Mouse (Mus musculus) embryonic facial prominence, embryonic 15.5 days (tissue): Measurements from ENCODE around the gene Prr12. TPM values are rescaled to one million over a fixed set of nuclear protein-coding genes. Genes with fewer than 3 reads are reported as not detected.

Experiments used
- ATAC-seq: fragments of 200-750 bp; cut with Nextera tagmentation; 2 replicates; pipeline ENCODE4 v1.8.0; 2017; ENCODE audit warnings: low read depth, moderate TSS enrichment; ENCODE audit not compliant: insufficient number of reproducible peaks, low FRiP score, low TSS enrichment
- H3K27ac ChIP-seq: fragments of 300-500 bp; sonication (generic); replicated peaks from 2 replicates; pipeline ENCODE4 v1.5.1; 2015; ENCODE audit warnings: mild to moderate bottlenecking, inconsistent platforms
- H3K27me3 ChIP-seq: fragments of 300-500 bp; sonication (generic); 2 replicates; pipeline ENCODE4 v1.6.1; 2015; ENCODE audit warnings: inconsistent platforms
- H3K36me3 ChIP-seq: fragments of 300-500 bp; sonication (generic); 2 replicates; pipeline ENCODE4 v1.6.1; 2015; ENCODE audit warnings: mild to moderate bottlenecking, inconsistent platforms
- H3K4me1 ChIP-seq: fragments of 300-500 bp; sonication (generic); 2 replicates; pipeline ENCODE4 v1.6.1; 2015; ENCODE audit warnings: inconsistent platforms
- H3K4me2 ChIP-seq: fragments of 300-500 bp; sonication (generic); replicated peaks from 2 replicates; pipeline ENCODE4 v1.6.1; 2015; ENCODE audit warnings: mild to moderate bottlenecking, inconsistent platforms
- H3K4me3 ChIP-seq: fragments of 300-500 bp; sonication (generic); replicated peaks from 2 replicates; pipeline ENCODE4 v1.5.1; 2015; ENCODE audit warnings: mild to moderate bottlenecking, inconsistent platforms
- H3K9ac ChIP-seq: fragments of 300-500 bp; sonication (generic); 2 replicates; pipeline ENCODE4 v1.6.1; 2015; ENCODE audit warnings: inconsistent platforms
- H3K9me3 ChIP-seq: fragments of 300-500 bp; sonication (generic); replicated peaks from 2 replicates; pipeline ENCODE4 v1.6.1; 2016; ENCODE audit warnings: inconsistent platforms
- WGBS: fragments of 180-500 bp; shearing (Covaris S2); methylation state at CpG from one replicate; pipeline ENCODE4 v1.1.7; 2015; 5-methylcytosine and 5-hydroxymethylcytosine counted together
- polyA plus RNA-seq: library from polyadenylated mRNA; unstranded; fragments of >200 nt; fragmentation: Nextera tagmentation; extraction: Ambion mirVana; gene quantifications from 2 replicates; pipeline ENCODE4 v1.2.1, GENCODE M21; 2015

The Prr12 gene
- polyA plus RNA-seq, 1 experiment from 2014 or later = 11.9 TPM

DNA sequence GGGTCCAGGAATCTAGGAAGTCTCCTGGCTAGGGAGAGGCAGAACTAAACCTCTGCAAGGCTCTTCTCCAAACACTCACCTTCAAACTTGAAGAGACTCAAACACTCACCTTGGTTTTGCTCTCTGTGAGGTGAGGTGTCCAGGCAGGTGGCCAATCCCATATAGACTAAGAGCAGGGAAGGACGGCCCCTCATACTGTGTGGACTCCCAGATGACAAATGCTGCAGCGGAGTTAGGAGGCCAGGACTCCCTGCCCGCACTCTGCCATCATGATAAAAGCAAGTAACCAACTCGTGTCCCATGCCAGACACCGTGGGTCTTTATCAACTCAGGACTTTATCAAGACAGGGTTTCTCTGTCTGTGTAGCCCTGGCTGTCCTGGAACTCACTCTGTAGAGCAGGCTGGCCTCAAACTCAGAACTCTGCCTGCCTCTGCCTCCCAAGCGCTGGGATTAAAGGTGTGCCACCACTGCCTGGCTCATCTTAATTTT is 8.0 kb upstream of the Prr12 start:
- Histone ChIP-seq H3K36me3 (no peaks in the 10 kb centered on the region), H3K4me2 (peak overlapping the region; percentile 57; the same call in 1 of the 2 replicates), H3K9ac (no peak overlapping the region), H3K4me1 (peaks cover 14% of the 10 kb centered on the region), H3K27me3 (no peaks in the 10 kb centered on the region), H3K9me3 (no peaks in the 10 kb centered on the region), H3K27ac (no peak overlapping the region), H3K4me3 (peak overlapping the region; percentile 80; the same call in 1 of the 2 replicates)
- no peak for ATAC-seq
- WGBS = 93% methylated on average over 6 of the region's 6 CpGs

DNA sequence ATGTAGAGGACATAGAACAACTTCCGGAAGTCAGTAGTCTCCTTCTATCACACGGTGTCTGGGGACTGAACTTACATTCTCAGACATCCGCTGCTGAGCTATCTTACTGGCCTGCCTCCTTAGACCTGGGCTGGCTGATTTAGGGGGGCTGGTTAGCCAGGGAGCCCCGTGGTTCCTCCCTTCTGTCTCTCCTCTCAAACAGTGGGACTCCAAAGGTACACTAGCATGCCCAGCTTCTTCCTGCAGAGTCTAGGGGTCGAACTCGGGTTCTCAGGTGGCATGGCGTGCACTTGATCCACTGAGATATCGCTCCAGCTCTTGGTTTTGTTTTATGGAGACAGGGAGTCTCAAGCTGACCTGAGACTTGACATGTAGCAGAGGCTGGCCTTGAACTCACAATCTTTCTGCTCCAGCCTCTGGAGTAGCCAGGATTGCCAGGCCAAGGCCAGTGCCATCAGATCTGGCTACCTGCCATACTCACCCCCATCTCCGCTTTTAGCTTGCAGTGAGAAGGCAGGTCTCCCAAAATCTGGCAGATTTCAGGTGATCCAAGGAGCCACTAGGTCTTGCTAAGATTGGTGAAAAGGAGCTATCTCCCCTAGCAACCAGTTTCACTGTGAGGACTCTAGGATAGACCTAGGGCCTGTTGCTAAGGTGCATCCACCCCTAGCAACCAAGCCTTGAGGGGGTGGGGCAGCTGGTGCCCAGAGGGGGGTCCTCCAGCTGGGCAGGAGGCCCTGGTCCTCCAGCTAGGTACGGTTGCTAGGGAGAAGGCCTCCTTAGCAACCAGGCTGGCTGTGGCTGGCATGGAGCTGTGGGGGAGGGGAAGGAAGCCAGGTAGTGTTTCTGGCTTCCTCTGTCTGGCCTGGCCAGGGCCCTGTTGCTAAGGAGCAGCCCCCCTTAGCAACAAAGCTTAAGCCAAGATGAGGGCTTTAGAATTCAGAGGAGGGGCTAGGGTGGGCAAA is 6.2 kb upstream of the Prr12 start:
- Histone ChIP-seq H3K4me2 (no peak overlapping the region), H3K36me3 (no peaks in the 10 kb centered on the region), H3K27me3 (no peaks in the 10 kb centered on the region), H3K4me3 (no peak overlapping the region), H3K4me1 (peaks cover 19% of the 10 kb centered on the region), H3K27ac (no peak overlapping the region), H3K9me3 (no peaks in the 10 kb centered on the region), H3K9ac (no peak overlapping the region)
- ATAC-seq = no peak
- 74% methylated on average over 10 of the region's 10 CpGs for WGBS

DNA sequence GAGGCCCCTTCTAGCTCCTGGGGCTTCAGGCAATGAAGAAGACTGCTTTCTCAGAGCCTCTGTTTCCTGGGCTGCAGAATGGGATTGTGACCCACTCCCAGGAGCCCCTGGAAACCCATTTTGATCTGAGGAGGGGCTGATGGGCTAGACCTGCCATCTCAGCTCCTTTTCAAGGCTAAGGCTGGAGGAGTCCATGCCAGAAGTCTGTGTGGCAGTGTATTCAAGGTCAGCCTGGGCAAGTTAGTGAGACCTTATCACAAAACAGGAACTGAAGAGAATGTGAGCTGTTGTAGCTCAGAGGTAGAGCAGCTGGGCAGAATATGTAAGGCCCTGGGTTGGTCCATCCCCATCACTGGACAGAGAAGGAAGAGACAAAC is 4.3 kb upstream of the Prr12 start:
- no peak overlapping the region for H3K9ac ChIP-seq
- peaks cover 16% of the 10 kb centered on the region for H3K4me1 ChIP-seq

DNA sequence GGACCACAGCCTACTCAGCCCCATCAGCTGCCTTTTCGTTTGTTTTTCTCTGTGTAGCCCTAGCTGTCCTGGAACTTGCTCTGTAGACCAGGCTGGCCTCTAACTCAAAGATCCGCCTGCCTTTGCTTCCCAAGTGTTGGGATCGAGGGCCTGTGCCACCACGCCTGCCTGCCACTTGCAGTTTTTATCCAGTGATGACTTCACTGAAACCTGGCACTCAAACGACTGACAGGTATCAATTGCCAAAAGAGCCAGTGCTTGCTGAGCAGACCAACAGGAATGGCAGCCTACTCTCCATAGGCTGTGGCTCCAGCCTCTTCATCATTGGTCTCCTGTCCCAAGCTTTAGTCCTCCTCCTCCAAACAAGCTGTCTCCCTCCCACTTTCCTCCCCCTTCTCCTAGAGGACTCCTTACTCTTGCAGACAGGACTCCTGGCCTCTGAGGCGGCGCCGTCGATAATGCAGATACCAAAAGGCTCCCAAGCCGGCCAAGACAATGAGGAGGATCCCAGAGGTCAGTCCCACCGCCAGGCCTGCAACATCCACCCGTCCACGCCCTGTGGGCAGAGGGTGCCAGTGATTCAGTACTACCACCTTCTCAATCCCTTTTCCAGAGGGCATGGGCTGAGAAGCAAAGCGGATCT is 3.8 kb upstream of the Prr12 start:
- Histone ChIP-seq H3K27ac (no peak overlapping the region), H3K27me3 (no peaks in the 10 kb centered on the region), H3K36me3 (no peaks in the 10 kb centered on the region), H3K4me2 (no peak overlapping the region), H3K4me3 (no peak overlapping the region), H3K4me1 (peaks cover 17% of the 10 kb centered on the region), H3K9ac (no peak overlapping the region), H3K9me3 (no peaks in the 10 kb centered on the region)
- 64% methylated on average over 14 of the region's 14 CpGs for WGBS
- no peak for ATAC-seq

More for the DNA sequence above, 4.3 kb upstream of the Prr12 start:
- Histone ChIP-seq H3K36me3 (no peaks in the 10 kb centered on the region), H3K27ac (no peak overlapping the region), H3K27me3 (no peaks in the 10 kb centered on the region), H3K4me3 (no peak overlapping the region), H3K4me2 (no peak overlapping the region), H3K9me3 (no peaks in the 10 kb centered on the region)
- no peak for ATAC-seq

DNA sequence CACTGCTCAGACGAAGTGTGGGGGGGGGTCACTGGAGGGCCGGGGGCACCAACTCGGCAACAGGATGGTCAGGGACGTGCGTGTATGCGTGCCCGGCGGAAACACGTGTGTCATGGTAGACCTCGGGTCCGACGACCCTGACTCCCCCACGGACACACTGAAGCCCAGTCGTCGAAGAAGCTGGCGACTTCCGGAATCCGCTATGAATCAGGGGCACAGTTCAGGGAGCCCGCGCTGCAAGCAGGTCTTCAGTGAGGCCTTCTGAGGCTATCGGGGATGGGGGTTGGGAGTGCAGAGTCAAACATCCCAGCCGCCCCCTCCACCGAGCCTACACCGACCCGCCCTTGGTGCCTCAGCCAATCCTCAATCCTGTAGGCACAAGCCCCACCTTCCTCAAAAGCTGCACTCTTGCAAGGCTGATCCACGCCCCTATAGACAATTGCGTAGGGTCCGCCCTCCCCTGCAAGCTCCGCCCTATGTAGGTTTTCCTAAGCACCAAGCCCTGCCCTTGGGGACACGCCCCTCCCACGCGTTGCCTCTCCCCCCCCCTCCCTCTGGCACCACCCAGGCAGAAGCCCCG is 1.3 kb upstream of the Prr12 start:
- Histone ChIP-seq H3K4me3 (peak overlapping the region; percentile 79), H3K36me3 (peaks cover 13% of the 10 kb centered on the region), H3K27me3 (no peaks in the 10 kb centered on the region), H3K27ac (peak overlapping the region; percentile 100), H3K9me3 (no peaks in the 10 kb centered on the region), H3K9ac (peak overlapping the region; percentile 46), H3K4me2 (peak overlapping the region; percentile 94), H3K4me1 (peaks cover 22% of the 10 kb centered on the region)
- under 1% methylated on average over 33 of the region's 33 CpGs for WGBS
- peak; percentile 95 for ATAC-seq

DNA sequence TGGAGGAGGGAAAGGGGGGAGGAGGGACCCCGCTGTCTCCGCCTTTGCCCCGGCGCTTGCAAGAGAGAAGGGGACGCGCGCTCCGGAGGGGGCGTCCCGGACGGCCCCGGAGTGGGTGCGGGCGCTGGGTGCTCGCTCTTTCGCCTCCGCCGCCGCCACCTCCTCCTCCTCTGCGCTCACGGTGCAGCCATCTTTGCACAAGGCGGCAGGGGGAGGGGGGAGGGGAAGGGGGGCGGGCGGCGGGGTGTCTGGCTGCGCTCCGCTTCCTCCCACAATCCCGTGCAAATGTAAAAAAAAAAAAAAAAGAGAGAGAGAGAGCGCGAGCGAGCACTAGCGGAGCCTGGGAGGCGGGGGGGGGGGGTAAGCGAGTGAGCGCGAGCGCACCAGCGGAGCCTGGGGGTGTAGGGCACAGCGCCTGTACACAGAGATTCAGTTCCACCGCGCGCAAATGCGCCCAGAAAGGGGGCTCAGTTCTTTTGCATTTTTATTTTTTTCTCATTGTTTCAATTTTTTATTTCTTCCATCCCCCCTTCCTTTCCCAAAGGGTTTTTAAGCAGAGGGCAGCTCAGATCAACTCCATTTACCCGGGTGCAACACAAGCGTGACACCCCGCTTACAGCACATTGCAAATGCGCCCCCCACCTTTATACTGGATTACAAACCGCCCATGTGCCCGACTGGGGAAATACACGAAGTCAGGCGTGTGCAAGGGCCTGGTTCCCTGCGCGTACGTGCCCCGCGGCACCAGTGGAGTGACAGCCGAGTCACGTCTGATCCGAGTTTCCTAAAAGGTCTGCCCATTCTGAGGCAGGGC is 643 bp upstream of the Prr12 start:
- Histone ChIP-seq H3K27ac (peak overlapping the region; percentile 100), H3K9me3 (no peaks in the 10 kb centered on the region), H3K4me1 (peaks cover 26% of the 10 kb centered on the region), H3K27me3 (no peaks in the 10 kb centered on the region), H3K9ac (peak overlapping the region; percentile 83), H3K4me3 (peak overlapping the region; percentile 79), H3K36me3 (peaks cover 20% of the 10 kb centered on the region), H3K4me2 (peak overlapping the region; percentile 94)
- WGBS = under 1% methylated on average over 52 of the region's 59 CpGs
- ATAC-seq = peak; percentile 65

DNA sequence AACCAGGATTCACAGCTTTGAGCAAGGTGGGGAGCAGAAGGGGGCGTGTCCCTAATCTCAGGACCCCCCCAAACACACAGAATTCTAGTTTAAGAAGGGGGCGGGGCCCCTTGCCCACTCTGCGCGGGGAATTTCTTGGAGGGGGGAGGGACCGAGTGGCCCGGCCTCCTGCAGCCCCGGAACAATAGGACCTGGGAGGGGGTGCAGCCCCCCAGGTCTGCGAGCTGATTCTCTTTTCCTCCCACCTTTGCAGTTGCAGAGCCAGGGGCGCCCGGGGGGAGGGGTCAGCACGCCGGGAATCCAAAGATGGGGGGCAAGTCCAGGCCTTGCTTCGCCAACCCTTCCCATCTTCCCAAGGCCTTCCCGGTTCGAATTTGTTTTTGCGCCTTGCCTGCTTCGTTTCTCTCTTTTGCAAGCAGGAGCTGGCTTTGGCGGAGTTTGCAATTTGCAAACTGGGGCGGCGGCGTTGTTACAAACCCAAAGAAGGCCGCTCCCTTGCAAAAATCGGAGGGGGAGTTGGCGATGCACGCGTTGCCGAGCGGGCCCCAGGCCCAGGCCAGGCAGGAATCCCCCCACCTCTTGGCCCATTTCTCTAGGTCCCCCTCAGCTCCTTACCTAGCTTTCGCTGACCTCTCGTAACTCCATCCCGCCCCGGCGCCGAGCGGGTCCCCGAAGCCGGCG is 360 bp downstream of the Prr12 start:
- Histone ChIP-seq H3K9me3 (no peaks in the 10 kb centered on the region), H3K27ac (peak overlapping the region; percentile 100), H3K4me1 (peaks cover 26% of the 10 kb centered on the region), H3K9ac (peak overlapping the region; percentile 83), H3K4me3 (peak overlapping the region; percentile 79), H3K4me2 (peak overlapping the region; percentile 94), H3K36me3 (peaks cover 30% of the 10 kb centered on the region), H3K27me3 (no peaks in the 10 kb centered on the region)
- under 1% methylated on average over 38 of the region's 38 CpGs for WGBS
- ATAC-seq = no peak

DNA sequence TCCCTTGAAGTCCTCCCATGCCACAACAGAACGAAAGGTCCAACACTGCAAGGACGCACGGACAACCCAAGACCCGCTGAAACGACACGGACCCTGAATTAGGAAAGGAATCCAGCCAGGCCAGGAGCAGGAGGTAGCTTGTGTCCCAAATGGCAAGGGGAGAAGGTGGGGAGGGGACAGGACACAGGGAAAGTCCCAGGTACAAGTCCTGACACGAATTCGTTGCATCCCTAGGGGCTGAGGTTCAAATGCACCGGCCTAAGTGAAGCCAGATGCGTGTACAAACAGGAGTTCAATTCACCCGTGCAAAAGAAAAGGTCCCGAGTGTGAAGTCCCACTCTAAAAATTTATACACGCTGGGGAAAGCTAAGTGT is 1.1 kb downstream of the Prr12 start:
- 1% methylated on average over 13 of the region's 13 CpGs for WGBS
- Histone ChIP-seq H3K27me3 (no peaks in the 10 kb centered on the region), H3K9ac (peak overlapping the region; percentile 83), H3K9me3 (no peaks in the 10 kb centered on the region), H3K36me3 (peaks cover 38% of the 10 kb centered on the region), H3K4me2 (peak overlapping the region; percentile 94), H3K4me3 (peak overlapping the region; percentile 79), H3K4me1 (peaks cover 29% of the 10 kb centered on the region), H3K27ac (peak overlapping the region; percentile 100)
- ATAC-seq = no peak

DNA sequence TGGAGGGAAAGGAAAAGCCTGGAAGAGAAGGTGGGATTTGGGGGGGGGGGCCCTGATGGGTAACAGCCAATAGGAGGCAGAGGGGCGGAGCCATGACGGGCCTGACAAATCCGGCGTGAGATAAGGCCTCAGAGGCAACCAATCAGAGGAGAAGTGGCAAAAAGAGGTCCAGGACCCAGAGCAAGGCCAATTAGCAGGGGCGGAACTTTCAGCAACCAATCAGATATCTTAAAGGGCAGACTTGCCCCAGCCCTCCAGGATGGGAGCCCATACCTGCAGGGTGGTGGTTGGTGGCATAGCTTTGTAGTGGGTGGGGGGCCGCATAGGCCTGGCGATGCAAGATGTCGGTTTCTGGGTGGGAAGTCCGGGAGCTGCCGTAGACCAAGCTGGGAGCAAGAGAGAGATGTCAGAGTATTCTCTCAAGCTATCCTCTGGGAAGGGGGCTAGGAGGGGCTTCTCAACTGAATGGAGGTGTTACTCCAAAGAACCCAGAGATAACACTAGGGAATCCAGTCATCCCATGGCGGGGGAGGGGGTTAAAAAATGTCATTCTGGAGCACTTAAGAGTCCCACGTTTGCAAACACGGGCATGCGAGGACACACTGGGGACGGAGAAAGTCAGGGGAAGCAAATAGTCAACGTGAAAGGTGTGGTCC is 1.6 kb downstream of the Prr12 start:
- Histone ChIP-seq H3K9ac (peak overlapping the region; percentile 83), H3K27me3 (no peaks in the 10 kb centered on the region), H3K4me1 (peaks cover 29% of the 10 kb centered on the region), H3K4me2 (peak overlapping the region; percentile 94), H3K27ac (peak overlapping the region; percentile 100), H3K4me3 (peak overlapping the region; percentile 79), H3K36me3 (peaks cover 43% of the 10 kb centered on the region), H3K9me3 (no peaks in the 10 kb centered on the region)
- 0 out of 2 replicates have a peak, but pooled peaks have one; percentile 9 for ATAC-seq
- 4% methylated on average over 16 of the region's 16 CpGs for WGBS
